In the genomic region with DNA sequence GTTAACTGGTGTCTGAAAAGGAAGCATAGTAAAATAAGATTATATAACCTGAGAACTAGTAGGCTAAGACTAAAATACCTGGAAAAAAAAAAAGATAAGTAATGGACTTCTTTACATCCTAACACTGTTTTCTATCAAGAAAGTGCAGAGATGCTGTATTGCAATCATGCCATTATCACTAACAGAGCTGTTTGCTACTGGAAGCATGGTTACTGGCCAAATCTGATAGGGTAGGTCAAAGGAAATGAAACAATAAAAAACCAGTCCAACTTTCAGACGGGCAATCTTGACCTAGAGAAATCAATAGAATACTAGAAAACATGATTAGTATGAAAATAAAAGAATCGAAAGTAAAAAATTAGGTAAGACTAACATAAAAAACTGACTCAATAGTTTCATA, we compare ENCODE assay signal across 25 mouse cellular contexts.
"Had no signal": no experiment of that assay in that cellular context is flagged by ENCODE, and none has a peak within 500 bp of the region (broad histone marks: within the 10 kb centered on the region; RNA-seq: fewer than 3 reads in every experiment).

No protein-coding gene starts in this region.

- H3K27me3 ChIP-seq: heart, embryonic 12.5 days; hindbrain, embryonic 12.5 days; intestine, embryonic 15.5 days; limb, embryonic 12.5 days had no signal

- ATAC-seq: hindbrain, embryonic 16.5 days; inflammation-experienced regulatory T-cells, adult 6 months; intestine, embryonic 15.5 days; intestine, postnatal 0 days had no signal

- H3K9me3 ChIP-seq: heart, embryonic 10.5 days; heart, embryonic 12.5 days; hindbrain, embryonic 10.5 days; hindbrain, embryonic 12.5 days; intestine, embryonic 15.5 days; limb, embryonic 10.5 days; limb, embryonic 12.5 days had no signal

- H3K9ac ChIP-seq: heart, embryonic 12.5 days; hindbrain, embryonic 12.5 days; hindbrain, embryonic 14.5 days; intestine, embryonic 15.5 days; limb, embryonic 12.5 days had no signal

- H3K4me2 ChIP-seq: heart, embryonic 12.5 days; hindbrain, embryonic 12.5 days; hindbrain, embryonic 14.5 days; intestine, embryonic 15.5 days; limb, embryonic 12.5 days had no signal

- H3K27ac ChIP-seq: gastrocnemius, adult 2 months; heart, embryonic 10.5 days; hindbrain, embryonic 10.5 days; hindbrain, embryonic 12.5 days; hindbrain, embryonic 14.5 days; intestine, embryonic 15.5 days; layer of hippocampus, adult 2 months; left cerebral cortex, adult 2 months; limb, embryonic 10.5 days; limb, embryonic 12.5 days had no signal

- H3K4me1 ChIP-seq: heart, embryonic 10.5 days; heart, embryonic 12.5 days; hindbrain, embryonic 10.5 days; hindbrain, embryonic 12.5 days; intestine, embryonic 15.5 days; limb, embryonic 10.5 days; limb, embryonic 12.5 days had no signal

- H3K4me3 ChIP-seq: gastrocnemius, adult 2 months; heart, embryonic 10.5 days; heart, embryonic 12.5 days; hindbrain, embryonic 10.5 days; hindbrain, embryonic 12.5 days; intestine, embryonic 15.5 days; layer of hippocampus, adult 2 months; left cerebral cortex, adult 2 months; limb, embryonic 10.5 days; limb, embryonic 12.5 days had no signal

- DNase-seq: gastrocnemius, adult 2 months; gastrocnemius, postnatal 10 days; gastrocnemius, postnatal 25 days; heart, adult 18-20 months; heart, postnatal 10 days; heart, postnatal 4 days; kidney, adult 18-20 months; kidney, adult 8-10 months; kidney, postnatal 10 days; kidney, postnatal 25 days; kidney, postnatal 4 days; liver had no signal
